Mouse (Mus musculus) cerebellum, adult 9-10 months (tissue): ENCODE results near the gene Olfr789.

ENCODE experiments used
- DNase-seq: peaks from one replicate; pipeline ENCODE4 v3.0.0; 2022

The Olfr789 gene

GRCm38 (mm10) chr10:129484452-129484851 is at the start of gene Olfr789:
Gene Olfr789, plus strand, starts transcription at chr10:129484752.
- DNase-seq: no peak

- no peak for DNase-seq
These were observed 23.0 kb upstream of the Olfr789 start, which contains the start of gene Olfr787 for GRCm38 (mm10) chr10:129461562-129461961. Gene Olfr787, plus strand, starts transcription at chr10:129461862.

GRCm38 (mm10) chr10:129470698-129471097 is 13.9 kb upstream of the Olfr789 start, which contains the start of gene Olfr788:
Gene Olfr788, plus strand, starts transcription at chr10:129470998.
- DNase-seq: no peak

- DNase-seq: no peak
These were observed 11.3 kb upstream of the Olfr789 start for GRCm38 (mm10) chr10:129473256-129473655.

GRCm38 (mm10) chr10:129473723-129474122 is 10.8 kb upstream of the Olfr789 start:
- no peak for DNase-seq

- no peak for DNase-seq
These were observed 5.5 kb downstream of the Olfr789 start for GRCm38 (mm10) chr10:129490101-129490500.

GRCm38 (mm10) chr10:129498192-129498591 is 13.6 kb downstream of the Olfr789 start, which contains the start of gene Olfr790:
Gene Olfr790, plus strand, starts transcription at chr10:129498492.
- no peak for DNase-seq

- no peak for DNase-seq
These were observed 36.9 kb downstream of the Olfr789 start, which contains the start of gene Olfr791 for GRCm38 (mm10) chr10:129521492-129521891. Gene Olfr791, plus strand, starts transcription at chr10:129521792.

- DNase-seq: no peak
These were observed 54.3 kb downstream of the Olfr789 start, which contains the start of gene Olfr792 for GRCm38 (mm10) chr10:129538862-129539261. Gene Olfr792, plus strand, starts transcription at chr10:129539162.
